Mouse (Mus musculus): ENCODE measurements around the gene Ccr6.

Ccr6 gene

GRCm38 (mm10) chr17:8285056-8285455 lies 49.2 kb downstream of the Ccr6 start:
- no peak for DNase-seq

- no peak for DNase-seq
Observed at GRCm38 (mm10) chr17:8286987-8287386, 51.1 kb downstream of the Ccr6 start.

GRCm38 (mm10) chr17:8289993-8290679 lies 54.3 kb downstream of the Ccr6 start:
- DNase-seq, result no peak

GRCm38 (mm10) chr17:8290736-8291135 lies 54.9 kb downstream of the Ccr6 start:
- DNase-seq, result no peak

- DNase-seq, result no peak
Observed at GRCm38 (mm10) chr17:8295825-8296224, 60.0 kb downstream of the Ccr6 start.

GRCm38 (mm10) chr17:8296313-8296844 lies 60.5 kb downstream of the Ccr6 start:
- no peak for DNase-seq

- no peak for DNase-seq
Observed at GRCm38 (mm10) chr17:8297746-8298145, 61.9 kb downstream of the Ccr6 start.

- DNase-seq, result no peak
Observed at GRCm38 (mm10) chr17:8298281-8298680, 62.4 kb downstream of the Ccr6 start.

- no peak for DNase-seq
Observed at GRCm38 (mm10) chr17:8299524-8299923, 63.7 kb downstream of the Ccr6 start.

- DNase-seq, result no peak
Observed at GRCm38 (mm10) chr17:8301515-8301914, 65.7 kb downstream of the Ccr6 start.

GRCm38 (mm10) chr17:8302772-8303438 lies 67.1 kb downstream of the Ccr6 start:
- no peak for DNase-seq

GRCm38 (mm10) chr17:8303671-8304070 lies 67.8 kb downstream of the Ccr6 start:
- no peak for DNase-seq

GRCm38 (mm10) chr17:8305801-8306200 lies 70.0 kb downstream of the Ccr6 start:
- no peak for DNase-seq
